Mouse (Mus musculus) intestine, embryonic 16.5 days (tissue): ENCODE data around the gene Ralgps1. TPM values are rescaled to one million over a fixed set of nuclear protein-coding genes. Genes with fewer than 3 reads are reported as not detected.
"Not testable (repeated sequence)": the region's sequence is repeated elsewhere in the genome, so short reads cannot be mapped to it uniquely, and the experiment has no call there.

Experiments used
- ATAC-seq: fragments of 200-750 bp; cut with Nextera tagmentation; 2 replicates; pipeline ENCODE4 v1.8.0; 2017; ENCODE audit warnings: moderate TSS enrichment, moderate library complexity
- H3K27ac ChIP-seq: fragments of 300-500 bp; sonication (generic); 2 replicates; pipeline ENCODE4 v1.5.1; 2014; ENCODE audit warnings: mild to moderate bottlenecking, low read length
- H3K27me3 ChIP-seq: fragments of 300-500 bp; sonication (generic); replicated peaks from 2 replicates; pipeline ENCODE4 v1.6.1; 2014; ENCODE audit warnings: low read length, control low read depth, mixed read lengths; ENCODE audit not compliant: control insufficient read depth, insufficient read depth
- H3K36me3 ChIP-seq: fragments of 300-500 bp; sonication (generic); 2 replicates; pipeline ENCODE4 v1.6.1; 2014; ENCODE audit warnings: low read length, control low read depth; ENCODE audit not compliant: control insufficient read depth, insufficient read depth
- H3K4me1 ChIP-seq: fragments of 300-500 bp; sonication (generic); 2 replicates; pipeline ENCODE4 v1.6.1; 2014; ENCODE audit warnings: low read length, control low read depth, mixed read lengths; ENCODE audit not compliant: control insufficient read depth, insufficient read depth
- H3K4me2 ChIP-seq: fragments of 300-500 bp; sonication (generic); 2 replicates; pipeline ENCODE4 v1.6.1; 2014; ENCODE audit warnings: low read depth, low read length, control low read depth
- H3K4me3 ChIP-seq: fragments of 300-500 bp; sonication (generic); 2 replicates; pipeline ENCODE4 v1.5.1; 2014; ENCODE audit warnings: mild to moderate bottlenecking, low read length
- H3K9ac ChIP-seq: fragments of 300-500 bp; sonication (generic); 2 replicates; pipeline ENCODE4 v1.6.1; 2014; ENCODE audit warnings: low read depth, low read length
- H3K9me3 ChIP-seq: fragments of 300-500 bp; sonication (generic); 2 replicates; pipeline ENCODE4 v1.6.1; 2016; ENCODE audit warnings: low read length, control low read depth; ENCODE audit not compliant: control insufficient read depth
- WGBS: fragments of 180-500 bp; shearing (Covaris S2); extraction: QIAGEN DNeasy Blood & Tissue Kit; methylation state at CpG from one replicate; pipeline ENCODE4 v1.1.7; 2014; 5-methylcytosine and 5-hydroxymethylcytosine counted together
- polyA plus RNA-seq: library from polyadenylated mRNA; unstranded; fragments of >200 nt; fragmentation: Nextera tagmentation; extraction: Ambion mirVana; gene quantifications from 2 replicates; pipeline ENCODE4 v1.2.1, GENCODE M21; 2015

Gene Ralgps1
- polyA plus RNA-seq, 1 experiment from 2014 or later = 6.3 TPM

DNA sequence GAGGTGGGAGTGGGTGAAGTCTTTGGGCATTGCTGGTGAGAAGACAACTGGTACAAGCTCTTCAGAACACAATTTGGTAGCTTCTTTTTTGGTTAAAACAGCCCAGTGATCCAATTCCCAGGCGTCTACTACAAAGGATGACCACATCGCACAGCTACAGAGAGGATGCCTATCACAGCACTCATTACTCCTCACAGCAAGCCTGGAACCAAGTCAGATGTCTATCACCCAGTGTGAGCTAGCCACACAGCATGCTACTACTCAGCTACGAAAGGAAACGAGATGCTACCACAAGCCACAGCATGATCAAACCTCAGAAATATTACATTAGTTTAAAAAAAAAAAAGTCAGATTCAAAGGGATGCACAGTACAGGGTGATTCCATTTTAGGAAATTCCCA is 29.1 kb downstream of the Ralgps1 start:
- Histone ChIP-seq H3K9ac (no peak overlapping the region), H3K27ac (no peak overlapping the region)
- WGBS = 83% methylated on average over 4 of the region's 4 CpGs

GRCm38 (mm10) chr2:33335789-33336188 is 35.5 kb downstream of the Ralgps1 start:
- ATAC-seq = no peak
- Histone ChIP-seq H3K36me3 (peaks cover 7% of the 10 kb centered on the region; the same call in 1 of the 2 replicates), H3K27ac (no peak overlapping the region), H3K4me2 (no peak overlapping the region), H3K9me3 (peaks cover 4% of the 10 kb centered on the region; the same call in 1 of the 2 replicates), H3K4me1 (no peaks in the 10 kb centered on the region), H3K4me3 (no peak overlapping the region), H3K27me3 (no peaks in the 10 kb centered on the region), H3K9ac (no peak overlapping the region)

More for the DNA sequence above, 29.1 kb downstream of the Ralgps1 start:
- no peaks in the 10 kb centered on the region for H3K36me3 ChIP-seq
- H3K4me2 ChIP-seq = no peak overlapping the region
- H3K9me3 ChIP-seq = no peaks in the 10 kb centered on the region
- no peaks in the 10 kb centered on the region for H3K27me3 ChIP-seq
- H3K4me3 ChIP-seq = no peak overlapping the region
- no peak for ATAC-seq
- peaks cover 13% of the 10 kb centered on the region for H3K4me1 ChIP-seq

GRCm38 (mm10) chr2:33329622-33330021 is 41.7 kb downstream of the Ralgps1 start:
- 83% methylated on average over 2 of the region's 3 CpGs for WGBS
- Histone ChIP-seq H3K36me3 (no peaks in the 10 kb centered on the region), H3K4me1 (peaks cover 4% of the 10 kb centered on the region; the same call in 1 of the 2 replicates), H3K9ac (no peak overlapping the region), H3K9me3 (no peaks in the 10 kb centered on the region), H3K4me2 (no peak overlapping the region), H3K4me3 (no peak overlapping the region), H3K27me3 (no peaks in the 10 kb centered on the region), H3K27ac (no peak overlapping the region)
- ATAC-seq = no peak

DNA sequence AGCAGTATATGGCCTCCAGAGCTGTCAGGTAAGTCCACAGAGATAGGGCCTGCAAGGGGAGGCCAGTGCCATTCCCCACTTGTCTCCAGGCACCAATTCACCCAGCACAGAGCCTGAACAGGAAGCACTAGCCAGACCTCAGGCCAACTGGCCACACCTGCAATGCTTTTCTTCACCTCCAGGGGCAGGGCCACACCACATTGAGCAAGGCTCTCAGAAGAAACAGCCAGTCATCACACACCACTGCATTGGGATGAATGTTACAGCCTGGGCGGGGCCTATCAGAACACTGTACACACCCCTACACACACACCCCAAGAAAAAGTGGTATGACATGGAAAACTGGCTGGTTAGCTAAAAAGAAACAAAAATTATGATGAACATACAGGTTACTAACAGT is 42.3 kb downstream of the Ralgps1 start:
- Histone ChIP-seq H3K4me2 (no peak overlapping the region), H3K27me3 (no peaks in the 10 kb centered on the region), H3K9me3 (no peaks in the 10 kb centered on the region), H3K4me1 (peaks cover 7% of the 10 kb centered on the region; the same call in 1 of the 2 replicates), H3K4me3 (no peak overlapping the region), H3K9ac (no peak overlapping the region), H3K27ac (no peak overlapping the region), H3K36me3 (no peaks in the 10 kb centered on the region)
- WGBS = 85% methylated on average over 1 of the region's 1 CpGs
- ATAC-seq = peak; percentile 69

DNA sequence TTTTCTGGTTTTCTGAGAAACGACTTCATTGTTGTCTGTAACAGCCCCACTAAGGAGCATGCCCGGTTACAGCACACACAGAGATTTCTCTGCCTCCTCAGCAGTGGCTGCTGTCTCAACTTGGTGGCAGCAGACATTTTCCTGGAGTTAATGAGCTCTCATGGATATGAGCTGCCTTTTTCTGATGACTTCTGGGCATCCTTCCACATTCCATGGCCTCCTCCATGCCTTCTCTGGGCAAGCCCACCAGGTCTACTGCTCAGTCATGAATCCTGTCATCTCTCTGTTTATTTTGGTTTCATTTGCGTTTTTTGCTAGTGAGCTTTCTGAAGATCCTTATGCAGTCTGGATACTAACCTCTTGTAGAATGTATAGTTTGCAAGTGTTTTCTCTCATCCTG is 45.9 kb downstream of the Ralgps1 start:
- H3K27me3 ChIP-seq = no peaks in the 10 kb centered on the region
- H3K36me3 ChIP-seq = no peaks in the 10 kb centered on the region
- no peak overlapping the region for H3K4me2 ChIP-seq
- H3K9ac ChIP-seq = no peak overlapping the region
- no peak overlapping the region for H3K4me3 ChIP-seq
- peaks cover 7% of the 10 kb centered on the region; the same call in 1 of the 2 replicates for H3K4me1 ChIP-seq
- 53% methylated on average over 3 of the region's 3 CpGs for WGBS
- peak overlapping the region; percentile 27; the same call in 1 of the 2 replicates for H3K27ac ChIP-seq
- ATAC-seq = no peak
- no peaks in the 10 kb centered on the region for H3K9me3 ChIP-seq

DNA sequence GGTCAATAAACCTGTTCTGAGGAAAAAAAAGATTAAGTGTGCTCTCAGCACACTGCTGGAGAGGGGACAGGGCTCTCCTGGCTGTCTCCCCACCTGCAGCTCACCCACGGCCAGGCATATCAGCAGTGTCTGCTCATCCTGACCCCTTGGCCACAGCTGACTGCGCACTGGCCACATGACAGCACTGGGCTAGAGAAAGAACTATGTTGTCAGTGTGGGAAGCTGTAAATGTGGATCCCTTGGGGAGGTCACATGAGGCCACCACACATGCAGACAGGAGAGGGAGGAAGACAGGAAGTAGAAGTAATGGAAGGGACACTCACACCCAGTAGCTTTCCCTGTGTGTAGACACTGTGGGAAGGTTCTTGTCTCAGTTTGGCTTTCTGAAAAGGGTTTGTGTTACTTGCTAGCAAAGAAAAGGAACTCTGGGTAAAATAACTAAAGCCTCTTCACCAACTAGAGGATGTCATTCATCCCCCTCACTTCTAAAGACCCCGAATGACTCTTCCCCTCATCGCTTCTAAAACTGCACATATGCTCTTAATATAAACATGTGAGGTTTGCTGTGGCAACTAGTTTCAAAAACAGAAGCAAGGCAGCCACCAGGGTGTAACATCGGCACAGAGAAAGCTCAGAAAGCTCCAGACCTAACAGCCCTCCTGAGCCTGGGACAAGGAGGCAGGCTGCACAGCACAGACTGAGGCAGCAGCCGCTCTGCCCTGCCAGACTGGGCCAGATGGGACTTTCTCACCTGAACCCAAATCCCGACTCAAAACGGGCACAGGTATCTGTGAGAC is 47.3 kb downstream of the Ralgps1 start:
- ATAC-seq = no peak
- Histone ChIP-seq H3K27me3 (no peaks in the 10 kb centered on the region), H3K4me3 (no peak overlapping the region), H3K4me2 (no peak overlapping the region), H3K9ac (no peak overlapping the region), H3K27ac (no peak overlapping the region), H3K4me1 (peaks cover 6% of the 10 kb centered on the region; the same call in 1 of the 2 replicates), H3K9me3 (no peaks in the 10 kb centered on the region), H3K36me3 (no peaks in the 10 kb centered on the region)
- 60% methylated on average over 8 of the region's 8 CpGs for WGBS

DNA sequence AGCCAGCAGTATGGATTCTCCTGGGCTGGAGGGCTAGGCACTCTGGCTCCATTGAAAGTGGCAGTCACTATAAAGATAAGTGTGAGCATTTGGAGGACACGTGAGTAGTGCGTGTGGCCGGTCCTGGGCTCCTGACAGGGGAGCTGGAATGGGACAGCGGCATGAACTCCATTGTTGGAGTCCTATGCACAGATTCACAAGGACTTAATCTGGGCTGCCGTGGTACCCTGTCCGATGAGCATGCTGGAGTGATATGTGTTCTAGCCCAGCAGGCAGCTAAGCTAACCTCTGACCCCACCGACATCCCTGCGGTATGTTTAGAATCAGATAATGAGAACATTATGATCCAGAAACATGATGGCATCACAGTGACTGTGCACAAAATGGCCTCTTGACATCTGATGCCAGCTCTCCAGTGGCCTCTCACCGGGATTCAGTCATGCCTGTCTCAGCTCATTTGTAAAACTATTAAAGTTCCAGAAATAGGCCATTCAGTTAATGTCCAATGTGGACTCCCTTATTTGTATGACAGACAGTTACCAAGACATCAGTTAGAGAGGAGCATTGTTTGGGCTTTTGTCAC is 48.2 kb downstream of the Ralgps1 start:
- ATAC-seq, H3K9ac ChIP-seq, H3K27me3 ChIP-seq, H3K4me3 ChIP-seq, H3K27ac ChIP-seq, H3K4me1 ChIP-seq, H3K36me3 ChIP-seq, H3K4me2 ChIP-seq, H3K9me3 ChIP-seq: not testable (repeated sequence)
- 85% methylated on average over 9 of the region's 9 CpGs for WGBS

DNA sequence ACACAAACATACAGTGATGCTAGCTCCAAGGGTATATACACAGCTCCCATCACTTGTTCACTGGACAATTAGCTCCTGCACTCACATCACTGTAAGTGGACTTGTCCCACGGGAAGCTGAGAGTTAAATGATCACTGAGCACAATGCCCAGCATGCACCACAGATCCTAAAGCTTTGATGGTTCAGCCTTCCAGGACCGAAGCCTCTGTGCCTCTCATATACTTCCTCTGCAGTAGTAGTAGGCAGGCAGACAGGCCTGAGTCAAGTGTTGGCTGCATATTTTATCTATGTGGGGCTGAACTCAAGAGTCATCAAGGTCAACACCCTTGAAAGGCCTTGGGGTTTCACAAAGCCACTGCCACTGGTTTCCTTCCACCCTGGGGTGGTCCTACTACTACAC is 49.6 kb downstream of the Ralgps1 start:
- 74% methylated on average over 2 of the region's 2 CpGs for WGBS
- H3K36me3 ChIP-seq = no peaks in the 10 kb centered on the region
- no peaks in the 10 kb centered on the region for H3K27me3 ChIP-seq
- peaks cover 5% of the 10 kb centered on the region for H3K4me1 ChIP-seq
- no peaks in the 10 kb centered on the region for H3K9me3 ChIP-seq
- no peak overlapping the region for H3K4me3 ChIP-seq
- no peak overlapping the region for H3K27ac ChIP-seq
- no peak overlapping the region for H3K4me2 ChIP-seq
- no peak for ATAC-seq
- H3K9ac ChIP-seq = no peak overlapping the region

DNA sequence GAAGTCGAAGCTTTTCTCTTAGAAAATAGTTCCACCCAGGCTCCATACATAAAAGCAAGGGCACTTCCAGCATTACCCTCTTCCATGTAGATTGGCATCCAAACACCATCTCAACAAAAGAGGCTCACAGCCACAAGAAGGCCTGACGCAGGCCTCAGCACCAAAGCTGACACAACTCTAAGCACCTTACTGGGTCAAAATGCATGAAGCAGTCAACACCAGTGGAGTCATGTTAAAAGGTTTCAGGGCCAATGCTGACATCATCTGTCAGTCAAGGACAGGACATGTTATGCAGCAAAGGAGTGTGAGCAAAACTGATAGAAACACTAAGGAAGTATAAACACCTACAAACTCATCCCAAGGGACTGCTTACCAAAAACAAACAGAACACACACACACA is 50.3 kb downstream of the Ralgps1 start:
- ATAC-seq = no peak
- Histone ChIP-seq H3K4me1 (peaks cover 11% of the 10 kb centered on the region), H3K36me3 (no peaks in the 10 kb centered on the region), H3K27me3 (no peaks in the 10 kb centered on the region), H3K9ac (no peak overlapping the region), H3K4me2 (no peak overlapping the region), H3K9me3 (no peaks in the 10 kb centered on the region), H3K4me3 (no peak overlapping the region), H3K27ac (no peak overlapping the region)
- 90% methylated on average over 2 of the region's 2 CpGs for WGBS
